Mouse (Mus musculus): ENCODE data around the gene Vipas39. TPM values are rescaled to one million over a fixed set of nuclear protein-coding genes. Genes with fewer than 3 reads are reported as not detected.

Gene Vipas39
- polyA plus RNA-seq, 1 experiment from 2014 or later: 46.6 TPM

- 13% methylated on average over 11 of the region's 11 CpGs for WGBS
- no peak for ATAC-seq (replicated peaks; ENCODE audit: low FRiP score)
Measured at GRCm38 (mm10) chr12:87265444-87265843, 612 bp downstream of the Vipas39 start.

GRCm38 (mm10) chr12:87260562-87260961 is 5.5 kb downstream of the Vipas39 start:
- H3K27me3 ChIP-seq: no peaks in the 10 kb centered on the region
- no peak overlapping the region for H3K4me2 ChIP-seq
- H3K9me3 ChIP-seq (replicated peaks): no peaks in the 10 kb centered on the region
- peaks cover 7% of the 10 kb centered on the region; the same call in 1 of the 2 replicates for H3K4me1 ChIP-seq
- ATAC-seq (replicated peaks; ENCODE audit: low FRiP score): no peak
- no peak overlapping the region for H3K4me3 ChIP-seq (replicated peaks)
- 92% methylated on average over 8 of the region's 8 CpGs for WGBS
- H3K27ac ChIP-seq: no peak overlapping the region
- H3K36me3 ChIP-seq: peaks cover 76% of the 10 kb centered on the region
- no peak overlapping the region for H3K9ac ChIP-seq

More at GRCm38 (mm10) chr12:87265444-87265843, 612 bp downstream of the Vipas39 start:
- H3K4me2 ChIP-seq: peak overlapping the region; percentile 68
- H3K9me3 ChIP-seq (replicated peaks): no peaks in the 10 kb centered on the region
- H3K4me1 ChIP-seq: peaks cover 17% of the 10 kb centered on the region
- peak overlapping the region; percentile 84 for H3K9ac ChIP-seq
- peaks cover 55% of the 10 kb centered on the region for H3K36me3 ChIP-seq
- no peaks in the 10 kb centered on the region for H3K27me3 ChIP-seq
- peak overlapping the region; percentile 94 for H3K27ac ChIP-seq
- H3K4me3 ChIP-seq (replicated peaks): peak overlapping the region; percentile 76

DNA sequence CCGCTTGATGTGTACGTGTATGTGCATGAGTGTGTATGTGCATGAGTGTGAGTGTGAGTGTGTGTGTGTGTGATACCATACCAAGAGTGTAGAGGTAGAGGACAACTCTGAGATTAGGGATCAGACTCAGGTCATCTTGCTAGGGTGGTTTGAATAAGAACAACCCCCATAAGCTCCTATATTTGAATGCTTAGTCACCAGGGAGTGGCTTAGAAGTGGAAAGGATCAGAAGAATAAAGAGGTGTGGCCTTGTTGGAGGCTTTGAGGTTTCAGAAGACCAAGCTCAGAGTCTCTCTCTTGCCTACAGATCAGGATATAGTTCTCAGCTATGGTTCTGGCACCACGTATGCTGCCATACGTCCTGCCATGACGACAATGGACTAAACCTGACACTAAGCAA is 9.4 kb downstream of the Vipas39 start:
- 93% methylated on average over 5 of the region's 5 CpGs for WGBS
- H3K27ac ChIP-seq: no peak overlapping the region

GRCm38 (mm10) chr12:87253878-87254277 is 12.2 kb downstream of the Vipas39 start:
- H3K36me3 ChIP-seq: peaks cover 95% of the 10 kb centered on the region
- no peak for ATAC-seq (replicated peaks; ENCODE audit: low FRiP score)

More for the DNA sequence above, 9.4 kb downstream of the Vipas39 start:
- H3K36me3 ChIP-seq: peaks cover 89% of the 10 kb centered on the region
- no peak overlapping the region for H3K9ac ChIP-seq
- no peaks in the 10 kb centered on the region for H3K4me1 ChIP-seq
- no peak overlapping the region for H3K4me2 ChIP-seq
- H3K4me3 ChIP-seq (replicated peaks): no peak overlapping the region
- no peaks in the 10 kb centered on the region for H3K9me3 ChIP-seq (replicated peaks)
- no peak for ATAC-seq (replicated peaks; ENCODE audit: low FRiP score)
- H3K27me3 ChIP-seq: no peaks in the 10 kb centered on the region

DNA sequence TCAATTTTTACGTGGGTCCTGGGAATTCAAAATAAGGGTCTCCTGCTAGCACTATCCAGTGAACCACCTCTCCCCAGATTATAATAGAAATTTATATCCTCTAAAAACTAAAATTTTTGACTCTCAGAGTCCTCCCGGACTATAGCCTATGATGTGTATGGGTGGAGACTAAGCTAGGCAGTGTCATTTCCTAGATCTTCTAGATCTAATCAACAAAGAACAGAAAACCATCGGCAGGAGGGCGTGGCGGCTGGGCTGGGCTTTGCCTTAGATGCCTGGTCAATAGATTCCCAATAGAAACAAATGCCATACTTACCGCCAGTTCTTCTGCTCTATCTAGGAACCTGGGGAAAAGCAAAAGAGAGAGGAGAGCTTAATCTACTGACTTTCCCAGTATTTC is 15.9 kb downstream of the Vipas39 start:
- Histone ChIP-seq H3K9ac (no peak overlapping the region), H3K27ac (no peak overlapping the region), H3K4me1 (no peaks in the 10 kb centered on the region), H3K9me3 (replicated peaks) (no peaks in the 10 kb centered on the region), H3K27me3 (no peaks in the 10 kb centered on the region), H3K36me3 (peaks cover 90% of the 10 kb centered on the region), H3K4me3 (replicated peaks) (no peak overlapping the region), H3K4me2 (no peak overlapping the region)
- 89% methylated on average over 6 of the region's 6 CpGs for WGBS
- no peak for ATAC-seq (replicated peaks; ENCODE audit: low FRiP score)

More at GRCm38 (mm10) chr12:87253878-87254277, 12.2 kb downstream of the Vipas39 start:
- no peak overlapping the region for H3K4me2 ChIP-seq
- no peak overlapping the region for H3K4me3 ChIP-seq (replicated peaks)
- H3K27ac ChIP-seq: no peak overlapping the region
- WGBS: 94% methylated on average over 6 of the region's 6 CpGs
- no peak overlapping the region for H3K9ac ChIP-seq
- H3K27me3 ChIP-seq: no peaks in the 10 kb centered on the region
- no peaks in the 10 kb centered on the region for H3K4me1 ChIP-seq
- H3K9me3 ChIP-seq (replicated peaks): no peaks in the 10 kb centered on the region

DNA sequence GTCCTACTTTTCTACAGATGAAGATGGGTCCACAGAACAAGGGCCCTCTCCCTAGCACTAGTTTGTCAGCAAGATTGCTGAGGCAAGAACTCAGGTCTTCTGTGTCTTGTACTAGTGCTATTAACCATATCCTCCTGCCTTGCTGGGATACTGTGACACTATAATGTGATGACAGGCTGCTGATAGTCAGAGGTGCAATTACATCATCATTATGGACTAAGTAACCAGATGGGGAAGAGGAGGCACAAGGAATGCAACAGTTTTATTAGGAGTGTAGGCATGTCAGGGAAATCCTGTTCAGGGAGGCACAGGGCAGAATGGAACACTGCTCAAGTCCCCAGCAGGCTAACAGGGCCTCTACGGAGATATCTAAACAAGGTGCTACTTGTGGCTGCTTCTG is 27.4 kb downstream of the Vipas39 start, which contains the start of gene Noxred1:
Gene Noxred1 (minus strand): TSS at position 101 of the 400 bp plus-strand sequence.
- H3K4me3 ChIP-seq (replicated peaks): no peak within 1 kb of the TSS
- H3K4me2 ChIP-seq: no peak within 1 kb of the TSS
- H3K36me3 ChIP-seq: peaks cover 47% of the 10 kb centered on the region
- H3K27me3 ChIP-seq: no peaks in the 10 kb centered on the region
- no peak within 1 kb of the TSS for H3K27ac ChIP-seq
- H3K9ac ChIP-seq: no peak within 1 kb of the TSS
- 88% methylated on average over 1 of the region's 1 CpGs for WGBS
- H3K4me1 ChIP-seq: no peaks in the 10 kb centered on the region
- H3K9me3 ChIP-seq (replicated peaks): no peaks in the 10 kb centered on the region
- ATAC-seq (replicated peaks; ENCODE audit: low FRiP score): no peak

DNA sequence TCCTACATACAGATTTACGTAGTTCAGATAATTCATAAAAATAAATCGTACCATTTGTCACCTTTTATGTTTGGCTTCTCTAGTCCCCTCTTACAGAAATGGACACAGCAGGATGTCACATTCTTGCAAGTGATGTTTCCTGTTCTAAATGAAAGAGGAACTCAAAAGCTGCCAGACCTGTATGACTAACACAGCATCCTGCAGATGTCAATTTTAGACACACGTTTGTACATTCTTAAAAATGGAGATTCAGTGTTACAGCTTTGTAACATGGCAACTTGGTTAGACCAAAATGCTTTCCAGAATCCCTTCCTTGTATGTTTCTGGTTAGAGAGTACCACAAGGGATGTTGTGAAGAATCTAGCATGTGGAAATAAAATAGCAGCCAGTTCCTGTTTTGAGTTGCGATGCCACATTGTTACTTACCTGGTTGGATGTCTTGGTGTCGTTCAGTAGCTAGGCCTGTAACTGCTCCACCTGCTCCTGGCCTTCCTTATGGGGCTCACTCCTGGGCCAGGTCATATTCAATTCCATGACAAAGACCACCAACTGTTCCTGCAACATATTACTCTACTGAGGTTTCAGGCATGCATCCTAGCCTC is 29.1 kb downstream of the Vipas39 start:
- 89% methylated on average over 5 of the region's 5 CpGs for WGBS
- no peak overlapping the region for H3K27ac ChIP-seq
- H3K4me3 ChIP-seq (replicated peaks): no peak overlapping the region
- no peaks in the 10 kb centered on the region for H3K9me3 ChIP-seq (replicated peaks)
- H3K27me3 ChIP-seq: no peaks in the 10 kb centered on the region
- peaks cover 39% of the 10 kb centered on the region for H3K36me3 ChIP-seq
- H3K9ac ChIP-seq: no peak overlapping the region
- H3K4me2 ChIP-seq: no peak overlapping the region
- ATAC-seq (replicated peaks; ENCODE audit: low FRiP score): no peak
- no peaks in the 10 kb centered on the region for H3K4me1 ChIP-seq

GRCm38 (mm10) chr12:87230379-87230895 is 35.6 kb downstream of the Vipas39 start:
- Histone ChIP-seq H3K36me3 (no peaks in the 10 kb centered on the region), H3K4me3 (replicated peaks) (no peak overlapping the region), H3K27me3 (no peaks in the 10 kb centered on the region), H3K9me3 (replicated peaks) (no peaks in the 10 kb centered on the region), H3K4me1 (no peaks in the 10 kb centered on the region), H3K27ac (no peak overlapping the region), H3K9ac (no peak overlapping the region), H3K4me2 (no peak overlapping the region)
- ATAC-seq (replicated peaks; ENCODE audit: low FRiP score): no peak

DNA sequence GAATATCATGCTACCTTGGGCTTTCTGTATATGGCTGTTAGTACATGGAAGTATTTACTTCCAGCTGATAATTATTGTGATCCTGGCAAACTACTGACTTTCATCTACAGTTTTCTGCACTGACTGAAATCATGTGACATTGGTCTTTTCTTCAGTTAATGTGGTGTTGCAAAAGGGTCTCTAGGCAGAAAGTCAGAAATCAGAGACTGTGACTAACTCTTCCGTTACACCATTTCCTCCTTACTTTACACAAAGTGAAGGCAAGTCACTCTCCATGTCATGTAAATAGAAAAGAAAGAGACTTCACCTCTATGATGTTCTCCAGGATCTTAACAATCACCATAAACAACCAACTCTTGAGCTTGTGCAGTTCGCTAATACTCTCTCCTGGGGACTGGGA is 36.4 kb downstream of the Vipas39 start:
- Histone ChIP-seq H3K27ac (no peak overlapping the region), H3K4me3 (replicated peaks) (no peak overlapping the region), H3K9ac (no peak overlapping the region), H3K4me1 (no peaks in the 10 kb centered on the region), H3K9me3 (replicated peaks) (no peaks in the 10 kb centered on the region), H3K27me3 (no peaks in the 10 kb centered on the region), H3K4me2 (no peak overlapping the region), H3K36me3 (no peaks in the 10 kb centered on the region)
- no peak for ATAC-seq (replicated peaks; ENCODE audit: low FRiP score)
- 82% methylated on average over 2 of the region's 2 CpGs for WGBS

DNA sequence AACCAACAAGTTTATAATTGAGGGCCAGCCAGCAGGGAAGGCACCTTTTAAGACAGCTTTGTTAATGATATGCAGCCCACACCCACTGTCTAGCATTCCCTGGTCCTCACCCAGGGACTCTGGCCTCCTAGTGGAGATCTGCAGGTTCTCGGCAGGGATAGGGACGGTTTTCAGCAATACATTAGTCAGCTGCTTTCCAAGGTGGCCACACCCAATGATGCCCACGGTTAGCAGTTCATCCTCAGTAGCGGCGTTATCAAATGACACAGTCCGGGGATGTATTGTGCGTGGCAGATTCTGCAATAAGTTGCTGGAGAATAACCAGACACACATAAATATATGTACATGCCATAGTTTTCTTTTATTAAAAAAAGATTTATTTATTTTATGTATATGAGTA is 39.3 kb downstream of the Vipas39 start:
- ATAC-seq (replicated peaks; ENCODE audit: low FRiP score): no peak
- Histone ChIP-seq H3K36me3 (no peaks in the 10 kb centered on the region), H3K27me3 (no peaks in the 10 kb centered on the region), H3K9me3 (replicated peaks) (no peaks in the 10 kb centered on the region), H3K27ac (no peak overlapping the region), H3K4me1 (no peaks in the 10 kb centered on the region), H3K4me2 (no peak overlapping the region), H3K9ac (no peak overlapping the region), H3K4me3 (replicated peaks) (no peak overlapping the region)
- 78% methylated on average over 7 of the region's 7 CpGs for WGBS

DNA sequence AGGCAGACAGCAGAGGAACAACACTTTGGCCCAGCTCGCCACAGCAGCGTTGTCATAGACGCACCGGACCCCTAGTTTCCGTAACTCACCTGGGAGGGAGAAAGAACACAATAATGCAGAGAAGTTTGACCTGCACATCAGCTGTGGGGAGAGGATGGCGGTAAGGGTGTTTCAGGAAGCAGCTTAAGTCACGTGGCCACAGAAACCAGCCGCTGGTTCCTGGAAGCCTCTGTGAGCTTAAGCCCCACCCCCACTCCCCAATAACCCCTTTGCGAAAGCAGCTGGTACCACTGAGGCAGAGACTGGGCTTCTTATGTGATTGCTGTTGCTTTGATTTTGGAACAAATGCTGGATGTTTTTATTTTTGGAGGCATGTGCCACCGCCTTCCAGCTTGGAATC is 41.1 kb downstream of the Vipas39 start:
- Histone ChIP-seq H3K9ac (no peak overlapping the region), H3K4me1 (no peaks in the 10 kb centered on the region), H3K27ac (no peak overlapping the region), H3K27me3 (no peaks in the 10 kb centered on the region), H3K4me3 (replicated peaks) (no peak overlapping the region), H3K4me2 (no peak overlapping the region), H3K36me3 (no peaks in the 10 kb centered on the region), H3K9me3 (replicated peaks) (no peaks in the 10 kb centered on the region)
- 76% methylated on average over 10 of the region's 10 CpGs for WGBS
- no peak for ATAC-seq (replicated peaks; ENCODE audit: low FRiP score)

DNA sequence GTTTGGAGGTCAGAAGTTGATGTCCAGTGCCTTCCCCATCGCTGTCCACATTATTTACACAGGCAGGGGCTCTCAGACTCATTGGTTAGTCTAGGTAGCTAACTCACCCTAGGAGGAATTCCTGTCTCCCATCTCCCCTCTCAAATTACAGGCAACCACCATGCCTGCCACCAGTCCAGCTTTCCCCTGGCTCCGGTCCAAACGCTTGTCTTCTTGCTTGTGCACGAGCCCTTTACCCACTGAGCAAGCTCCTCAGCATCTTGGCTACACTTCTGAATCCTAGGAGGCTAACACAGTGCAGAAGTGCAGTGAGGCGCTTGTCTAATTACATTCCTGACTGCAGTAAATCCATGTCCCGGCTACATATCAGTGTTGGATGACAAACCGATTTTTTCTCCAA is 46.7 kb downstream of the Vipas39 start:
- no peak for ATAC-seq (replicated peaks; ENCODE audit: low FRiP score)
- H3K27ac ChIP-seq: no peak overlapping the region
- no peak overlapping the region for H3K4me2 ChIP-seq
- H3K27me3 ChIP-seq: no peaks in the 10 kb centered on the region
- no peaks in the 10 kb centered on the region for H3K9me3 ChIP-seq (replicated peaks)
- 51% methylated on average over 7 of the region's 7 CpGs for WGBS
- no peak overlapping the region for H3K4me3 ChIP-seq (replicated peaks)
- H3K36me3 ChIP-seq: no peaks in the 10 kb centered on the region
- no peaks in the 10 kb centered on the region for H3K4me1 ChIP-seq
- H3K9ac ChIP-seq: no peak overlapping the region

DNA sequence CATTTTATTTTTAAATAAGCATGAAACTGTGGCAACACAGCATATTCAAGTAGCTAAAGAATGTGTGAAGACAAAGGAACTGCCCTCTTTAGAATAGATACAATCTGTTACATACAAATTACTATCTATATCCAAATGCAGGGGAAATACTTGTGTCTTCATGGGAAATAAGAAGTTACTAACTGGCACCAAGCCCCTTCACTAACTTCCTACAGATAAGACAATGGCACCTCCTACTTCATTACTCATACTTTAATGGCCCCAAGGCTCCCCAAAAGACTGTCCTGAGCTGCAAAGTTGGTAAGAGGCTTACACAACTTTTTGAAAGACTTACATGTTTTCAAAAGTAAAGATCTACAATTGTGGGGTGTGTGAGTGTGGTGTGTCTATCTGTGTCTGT is 48.5 kb downstream of the Vipas39 start:
- H3K4me2 ChIP-seq: no peak overlapping the region
- no peak for ATAC-seq (replicated peaks; ENCODE audit: low FRiP score)
- H3K27me3 ChIP-seq: no peaks in the 10 kb centered on the region
- no peak overlapping the region for H3K27ac ChIP-seq
- no peak overlapping the region for H3K4me3 ChIP-seq (replicated peaks)
- H3K4me1 ChIP-seq: no peaks in the 10 kb centered on the region
- H3K9ac ChIP-seq: no peak overlapping the region
- H3K36me3 ChIP-seq: no peaks in the 10 kb centered on the region
- no peaks in the 10 kb centered on the region for H3K9me3 ChIP-seq (replicated peaks)

Data from kidney, embryonic 15.5 days (tissue).